In the genomic region with DNA sequence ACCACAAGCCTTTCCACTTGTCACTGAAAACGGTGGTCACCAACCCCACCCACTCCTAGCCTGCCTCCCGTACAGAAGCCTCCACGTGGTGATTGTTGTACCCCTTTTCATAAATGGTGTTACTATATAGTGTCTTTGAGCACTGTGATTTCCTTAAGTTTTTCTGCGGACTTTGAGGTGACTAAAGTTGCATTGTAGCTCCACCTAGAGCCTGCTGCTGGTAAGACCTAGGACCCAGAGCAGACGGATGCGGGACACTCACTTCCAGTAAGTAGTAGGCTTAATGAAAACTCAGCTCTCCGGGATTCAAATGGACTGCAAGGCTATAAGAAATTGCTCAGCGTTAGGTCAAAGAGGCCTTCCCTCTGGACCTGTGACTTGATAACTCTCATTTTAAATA, we compare ENCODE assay signal across 9 mouse cellular contexts.
DNase-seq lines count a peak whose midpoint lies in the region; ATAC-seq and TF ChIP-seq lines count a peak whose summit lies in the region.
"Had no signal": no experiment of that assay in that cellular context is flagged by ENCODE, and none has a peak within 500 bp of the region (broad histone marks: within the 10 kb centered on the region; RNA-seq: fewer than 3 reads in every experiment).

No protein-coding gene starts in this region.

- 3% methylated on average over 8 of the region's 8 CpGs for WGBS in forebrain, embryonic 14.5 days
- WGBS in liver, postnatal 0 days (ENCODE audit: insufficient replicate concordance): 3% methylated on average over 8 of the region's 8 CpGs

- no peaks in the 10 kb centered on the region for H3K9me3 ChIP-seq in CH12.LX (replicated peaks; ENCODE audit: low read length)
- no peaks in the 10 kb centered on the region for H3K9me3 ChIP-seq in forebrain, embryonic 14.5 days (replicated peaks; ENCODE audit: control insufficient read depth, low read length)
- no peaks in the 10 kb centered on the region for H3K9me3 ChIP-seq in liver, postnatal 0 days (ENCODE audit: low read length)
- H3K9me3 ChIP-seq: liver, embryonic 15.5 days had no signal

- H3K36me3 ChIP-seq in CH12.LX (replicated peaks in 1 of 2; ENCODE audit: control insufficient read depth in 1 of 2, insufficient read depth in 1 of 2, low read length in 1 of 2): no peaks in the 10 kb centered on the region
- no peaks in the 10 kb centered on the region for H3K36me3 ChIP-seq in forebrain, embryonic 14.5 days (ENCODE audit: control insufficient read depth, insufficient read depth, low read length)
- H3K36me3 ChIP-seq in liver, postnatal 0 days (replicated peaks; ENCODE audit: insufficient read depth, low read length): no peaks in the 10 kb centered on the region
- H3K36me3 ChIP-seq: liver, embryonic 15.5 days had no signal

- no peak for TF ChIP-seq POLR2A in CH12.LX (IDR thresholded peaks at IDR 0.05; ENCODE audit: low read depth, low read length)

- no peak overlapping the region for H3K9ac ChIP-seq in CH12.LX (ENCODE audit: insufficient read depth, low read depth)
- H3K9ac ChIP-seq in forebrain, embryonic 14.5 days (ENCODE audit: low read length): no peak overlapping the region
- H3K9ac ChIP-seq in liver, postnatal 0 days (replicated peaks): no peak overlapping the region
- H3K9ac ChIP-seq: liver, embryonic 15.5 days had no signal

- peaks cover 0 to 24% of the 10 kb centered on the region in 2 experiments; a peak in 2 of 4 replicates for H3K4me1 ChIP-seq in CH12.LX (ENCODE audit: control insufficient read depth in 1 of 2, insufficient read depth in 2 of 2)
- peaks cover 5% of the 10 kb centered on the region; the same call in 1 of the 2 replicates for H3K4me1 ChIP-seq in forebrain, embryonic 14.5 days (ENCODE audit: control insufficient read depth, insufficient read depth, low read length)
- H3K4me1 ChIP-seq in liver, postnatal 0 days (ENCODE audit: insufficient read depth): no peaks in the 10 kb centered on the region
- H3K4me1 ChIP-seq: liver, embryonic 15.5 days had no signal

- H3K79me2 ChIP-seq in CH12.LX (replicated peaks; ENCODE audit: control insufficient read depth, extremely low read depth, insufficient read depth, poor library complexity, severe bottlenecking): no peaks in the 10 kb centered on the region

- TF ChIP-seq CTCF in CH12.LX (conservative IDR thresholded peaks at IDR 0.05 in 1 of 2, IDR thresholded peaks at IDR 0.05 in 1 of 2; ENCODE audit: low read depth in 2 of 2, low read length in 2 of 2): peak; percentile 50 to 92; a peak in 3 of 4 replicates
- TF ChIP-seq CTCF in liver, postnatal 0 days (IDR thresholded peaks at IDR 0.05; ENCODE audit: low read depth): peak; percentile 83

- H3K27me3 ChIP-seq in CH12.LX (replicated peaks): no peaks in the 10 kb centered on the region
- H3K27me3 ChIP-seq in forebrain, embryonic 14.5 days (replicated peaks; ENCODE audit: control insufficient read depth, insufficient read depth, low read length): no peaks in the 10 kb centered on the region
- no peaks in the 10 kb centered on the region for H3K27me3 ChIP-seq in liver, postnatal 0 days (ENCODE audit: insufficient read depth, low read length)
- H3K27me3 ChIP-seq: liver, embryonic 15.5 days had no signal

- no peak for TF ChIP-seq EP300 in CH12.LX (IDR thresholded peaks at IDR 0.05; ENCODE audit: low read length)
- no peak for TF ChIP-seq EP300 in liver, postnatal 0 days (IDR thresholded peaks at IDR 0.05; ENCODE audit: low read depth)

- DNase-seq in CH12.LX (ENCODE audit: extremely low read depth): peak; percentile 69
- peak; percentile 55 for DNase-seq in brain, embryonic 18.5 days (ENCODE audit: low read depth, low spot score)
- peak; percentile 87 for DNase-seq in forebrain, embryonic 14.5 days (ENCODE audit: low spot score)
- DNase-seq in heart, postnatal 10 days: peak; percentile 87 to 88
- DNase-seq in kidney, postnatal 36 days: peak; percentile 74 to 88
- DNase-seq in liver, postnatal 0 days: peak; percentile 63
- peak; percentile 8 for DNase-seq in ovary, adult 18-20 months (ENCODE audit: low spot score)
- peak; percentile 66 for DNase-seq in thymus, postnatal 14 days

- no peak overlapping the region for H3K27ac ChIP-seq in CH12.LX (ENCODE audit: insufficient read depth, low read depth)
- H3K27ac ChIP-seq in forebrain, embryonic 14.5 days (ENCODE audit: low read depth, low read length): no peak overlapping the region
- no peak overlapping the region for H3K27ac ChIP-seq in liver, postnatal 0 days (ENCODE audit: low read depth)
- H3K27ac ChIP-seq: liver, embryonic 15.5 days had no signal

- peak; percentile 71 for ATAC-seq in forebrain, embryonic 14.5 days
- ATAC-seq in liver, postnatal 0 days: peak; percentile 29; the same call in 1 of the 2 replicates

- intact Hi-C loops in heart, postnatal 10 days (cut with DNase I): loop anchor here (1.0 to 5.0 kb wide), 4 partner anchors 58 to 390 kb away; no protein-coding TSS in a partner anchor

- peak; percentile 98 for TF ChIP-seq RAD21 in CH12.LX (IDR thresholded peaks at IDR 0.05; ENCODE audit: low read depth, low read length)

- dilution Hi-C loops in CH12.LX (cut with MboI; ENCODE audit: extremely low pct_ligation_motif_present, extremely low pct_unique_long_range_greater_than_20kb, low sequenced_read_pairs): no loop called here

- in situ Hi-C loops in CH12.LX (cut with MboI; ENCODE audit: low pct_ligation_motif_present, low pct_unique_long_range_greater_than_20kb, low sequenced_read_pairs): loop anchor here (5.0 to 25.0 kb wide), 3 partner anchors 177 to 392 kb away; partner anchors contain the start of gene Egln3

- no peak overlapping the region for H3K4me2 ChIP-seq in CH12.LX (ENCODE audit: insufficient read depth, low read depth, poor library complexity, severe bottlenecking)
- no peak overlapping the region for H3K4me2 ChIP-seq in forebrain, embryonic 14.5 days (ENCODE audit: low read length)
- peak overlapping the region; percentile 10; the same call in 1 of the 2 replicates for H3K4me2 ChIP-seq in liver, postnatal 0 days (ENCODE audit: low read depth, low read length)
- H3K4me2 ChIP-seq: liver, embryonic 15.5 days had no signal

- H3K4me3 ChIP-seq in CH12.LX (replicated peaks in 1 of 3; ENCODE audit: low read depth in 2 of 3, low read length in 2 of 3, poor library complexity in 1 of 3): no peak overlapping the region
- no peak overlapping the region for H3K4me3 ChIP-seq in forebrain, embryonic 14.5 days (ENCODE audit: low read depth, low read length)
- H3K4me3 ChIP-seq in liver, postnatal 0 days (ENCODE audit: low read depth, low read length): no peak overlapping the region
- H3K4me3 ChIP-seq: liver, embryonic 15.5 days had no signal

TF ChIP-seq in CH12.LX, 34 proteins besides CTCF, POLR2A, EP300 and RAD21:
- no peak for TF ChIP-seq POLR2AphosphoS2 (IDR thresholded peaks at IDR 0.05; ENCODE audit: low read depth, low read length)
- TF ChIP-seq CHD2 (IDR thresholded peaks at IDR 0.05; ENCODE audit: low read length): no peak
- TF ChIP-seq ZC3H11A (IDR thresholded peaks at IDR 0.05; ENCODE audit: low read depth, low read length): peak; percentile 74
- TF ChIP-seq TBP (conservative IDR thresholded peaks at IDR 0.05; ENCODE audit: low read depth, low read length): no peak
- TF ChIP-seq UBTF (IDR thresholded peaks at IDR 0.05; ENCODE audit: low read depth, low read length): no peak
- peak; percentile 43; the same call in 1 of the 2 replicates for TF ChIP-seq MEF2A (IDR thresholded peaks at IDR 0.05; ENCODE audit: borderline replicate concordance, low read depth, low read length)
- TF ChIP-seq GABPA (IDR thresholded peaks at IDR 0.05; ENCODE audit: insufficient replicate concordance, low read depth, low read length): no peak
- TF ChIP-seq SMC3 (IDR thresholded peaks at IDR 0.05; ENCODE audit: low read depth, low read length): peak; percentile 89
- TF ChIP-seq NELFE (IDR thresholded peaks at IDR 0.05; ENCODE audit: low read depth, low read length): no peak
- TF ChIP-seq ELF1 (IDR thresholded peaks at IDR 0.05; ENCODE audit: low read depth, low read length): peak; percentile 32; the same call in 1 of the 2 replicates
- TF ChIP-seq BHLHE40 (IDR thresholded peaks at IDR 0.05; ENCODE audit: low read depth, low read length): no peak
- TF ChIP-seq MAZ (IDR thresholded peaks at IDR 0.05; ENCODE audit: low read depth, low read length): no peak

Comparison
In these comparisons a context has a peak if more than half of its experiments do, and no peak if none do; other contexts are left out.
1. DNase-seq: peak in every context shown above with its lines; median percentile 88 in heart, postnatal 10 days; 87 in forebrain, embryonic 14.5 days; 81 in kidney, postnatal 36 days; 69 in CH12.LX; 66 in thymus, postnatal 14 days; 63 in liver, postnatal 0 days; 55 in brain, embryonic 18.5 days; 8 in ovary, adult 18-20 months.